Mouse (Mus musculus) forebrain, embryonic 10.5 days (tissue): ENCODE measurements around the gene Rab20. TPM values are rescaled to one million over a fixed set of nuclear protein-coding genes. Genes with fewer than 3 reads are reported as not detected.

Experiments
- DNase-seq: peaks from one replicate; pipeline ENCODE4 v3.0.0-alpha.2; 2017; ENCODE audit warnings: low spot score; ENCODE audit errors: extremely low spot score
- H3K27ac ChIP-seq: fragments of 300-500 bp; sonication (generic); 2 replicates; pipeline ENCODE4 v1.5.1; 2016; ENCODE audit warnings: mild to moderate bottlenecking
- H3K27me3 ChIP-seq: fragments of 300-500 bp; sonication (generic); 2 replicates; pipeline ENCODE4 v1.6.1; 2016; ENCODE audit warnings: mild to moderate bottlenecking; ENCODE audit not compliant: poor library complexity, severe bottlenecking
- H3K36me3 ChIP-seq: fragments of 300-500 bp; sonication (generic); replicated peaks from 2 replicates; pipeline ENCODE4 v1.6.1; 2016; ENCODE audit warnings: mild to moderate bottlenecking, moderate library complexity
- H3K4me1 ChIP-seq: fragments of 300-500 bp; sonication (generic); 2 replicates; pipeline ENCODE4 v1.6.1; 2016
- H3K4me3 ChIP-seq: fragments of 300-500 bp; sonication (generic); 2 replicates; pipeline ENCODE4 v1.5.1; 2016; ENCODE audit warnings: mild to moderate bottlenecking, moderate library complexity
- H3K9me3 ChIP-seq: fragments of 300-500 bp; sonication (generic); 2 replicates; pipeline ENCODE4 v1.6.1; 2016; ENCODE audit warnings: mild to moderate bottlenecking, moderate library complexity
- WGBS: fragments of 180-500 bp; shearing (Covaris S2); methylation state at CpG from one replicate; pipeline ENCODE4 v1.1.7; 2016; 5-methylcytosine and 5-hydroxymethylcytosine counted together
- polyA plus RNA-seq: library from polyadenylated mRNA; unstranded; fragments of >200 nt; fragmentation: Nextera tagmentation; extraction: Ambion mirVana; gene quantifications from 2 replicates; pipeline ENCODE4 v1.2.1, GENCODE M21; 2016

Rab20 gene
- polyA plus RNA-seq, 1 experiment from 2014 or later: 1.4 TPM

- Histone ChIP-seq H3K4me1 (peaks cover 34% of the 10 kb centered on the region), H3K4me3 (no peak overlapping the region), H3K36me3 (peaks cover 48% of the 10 kb centered on the region), H3K27ac (peak overlapping the region; percentile 58), H3K27me3 (no peaks in the 10 kb centered on the region), H3K9me3 (no peaks in the 10 kb centered on the region)
- 71% methylated on average over 12 of the region's 12 CpGs for WGBS
- DNase-seq: no peak
These were observed 66.9 kb downstream of the Rab20 start for GRCm38 (mm10) chr8:11411504-11412124.

GRCm38 (mm10) chr8:11405722-11406481 is 72.6 kb downstream of the Rab20 start:
- WGBS: 72% methylated on average over 13 of the region's 13 CpGs
- peak overlapping the region; percentile 64 for H3K27ac ChIP-seq
- H3K4me1 ChIP-seq: peaks cover 30% of the 10 kb centered on the region
- no peak overlapping the region for H3K4me3 ChIP-seq
- H3K36me3 ChIP-seq: peaks cover 35% of the 10 kb centered on the region
- no peaks in the 10 kb centered on the region for H3K27me3 ChIP-seq
- no peak for DNase-seq
- no peaks in the 10 kb centered on the region for H3K9me3 ChIP-seq

GRCm38 (mm10) chr8:11404614-11405013 is 73.9 kb downstream of the Rab20 start:
- DNase-seq: no peak
- H3K27ac ChIP-seq: peak overlapping the region; percentile 64
- peaks cover 30% of the 10 kb centered on the region for H3K36me3 ChIP-seq
- H3K4me3 ChIP-seq: no peak overlapping the region
- no peaks in the 10 kb centered on the region for H3K9me3 ChIP-seq
- 56% methylated on average over 4 of the region's 4 CpGs for WGBS
- H3K4me1 ChIP-seq: peaks cover 39% of the 10 kb centered on the region
- no peaks in the 10 kb centered on the region for H3K27me3 ChIP-seq

GRCm38 (mm10) chr8:11403813-11404212 is 74.7 kb downstream of the Rab20 start:
- no peaks in the 10 kb centered on the region for H3K9me3 ChIP-seq
- DNase-seq: no peak
- no peaks in the 10 kb centered on the region for H3K27me3 ChIP-seq
- peaks cover 47% of the 10 kb centered on the region for H3K4me1 ChIP-seq
- 96% methylated on average over 9 of the region's 9 CpGs for WGBS
- no peak overlapping the region for H3K27ac ChIP-seq
- H3K4me3 ChIP-seq: no peak overlapping the region
- H3K36me3 ChIP-seq: peaks cover 26% of the 10 kb centered on the region

Other genes with a start within 250 kb of the Rab20 start
- 47.1 and 49.4 TPM in 2 replicates for gene Col4a2, start 165.9 kb downstream of the Rab20 start, polyA plus RNA-seq
- 123 and 129 TPM in 2 replicates for gene Col4a1, start 165.9 kb downstream of the Rab20 start, polyA plus RNA-seq
- 112 and 113 TPM in 2 replicates for gene Naxd, start 18.8 kb upstream of the Rab20 start, polyA plus RNA-seq
- gene Cars2, start 72.1 kb upstream of the Rab20 start, polyA plus RNA-seq: 17.8 and 19.4 TPM in 2 replicates
- gene Ing1, start 76.9 kb upstream of the Rab20 start, polyA plus RNA-seq: 29.5 and 29.9 TPM in 2 replicates
- 127 and 129 TPM in 2 replicates for gene Ankrd10, start 157.0 kb upstream of the Rab20 start, polyA plus RNA-seq
- gene 1700016D06Rik, start 222.4 kb upstream of the Rab20 start, polyA plus RNA-seq: not detected in 2 replicates
- gene Arhgef7, start 249.0 kb upstream of the Rab20 start, polyA plus RNA-seq: 54.6 and 56.9 TPM in 2 replicates